Mouse (Mus musculus) ES-E14 (cell line): ENCODE measurements at regions not wholly inside any gene's neighbourhood (a gene's known extent, or its start where the extent isn't known, plus 50 kb on each side); places are given as distances from the start of the nearest gene placed in this dataset.

Experiments
- DNase-seq: peaks from one replicate; pipeline ENCODE4 v3.0.0-alpha.2; 2013; ENCODE audit warnings: low read depth, low spot score
- H3K27ac ChIP-seq: 2 replicates; pipeline ENCODE4 v1.5.1; 2012; ENCODE audit warnings: low read depth, mild to moderate bottlenecking, low read length, moderate library complexity, mixed read lengths; ENCODE audit not compliant: poor library complexity, insufficient read depth, severe bottlenecking
- H3K36me3 ChIP-seq: 2 replicates; pipeline ENCODE4 v1.6.1; 2012; ENCODE audit warnings: mild to moderate bottlenecking, low read length, moderate library complexity, mixed read lengths; ENCODE audit not compliant: control insufficient read depth, poor library complexity, insufficient read depth, severe bottlenecking
- H3K4me1 ChIP-seq, 2 experiments: fragments of 150-350 bp in 1 of 2; sonication (generic) in 1 of 2; 2 replicates each; pipeline ENCODE4 v1.6.1; 2012; ENCODE audit warnings: low read length in 2 of 2, mild to moderate bottlenecking in 1 of 2, mixed read lengths in 1 of 2; ENCODE audit not compliant: control insufficient read depth in 2 of 2, insufficient read depth in 2 of 2, poor library complexity in 1 of 2
- H3K4me3 ChIP-seq, 2 experiments: fragments of 150-350 bp in 1 of 2; sonication (generic) in 1 of 2; 2 replicates each; pipeline ENCODE4 v1.5.1; 2012; ENCODE audit warnings: low read length in 2 of 2, low read depth in 1 of 2, mild to moderate bottlenecking in 1 of 2, mixed read lengths in 1 of 2; ENCODE audit not compliant: insufficient read depth in 1 of 2, poor library complexity in 1 of 2, severe bottlenecking in 1 of 2
- H3K9ac ChIP-seq: 2 replicates; pipeline ENCODE4 v1.6.1; 2012; ENCODE audit warnings: low read depth, mild to moderate bottlenecking, low read length, mixed read lengths; ENCODE audit not compliant: poor library complexity, insufficient read depth, severe bottlenecking
- H3K9me3 ChIP-seq: fragments of 150-350 bp; sonication (generic); 2 replicates; pipeline ENCODE4 v1.6.1; 2012; ENCODE audit warnings: low read depth, mild to moderate bottlenecking, low read length; ENCODE audit not compliant: control insufficient read depth, insufficient read depth
- CHD2 ChIP-seq: IDR thresholded peaks from 2 replicates; pipeline ENCODE4 v1.6.1; 2014; ENCODE audit warnings: mild to moderate bottlenecking, low read depth, low read length, inconsistent platforms
- HCFC1 ChIP-seq: IDR thresholded peaks from 2 replicates; pipeline ENCODE4 v1.6.1; 2012; ENCODE audit warnings: low read length, inconsistent platforms, borderline replicate concordance; ENCODE audit not compliant: insufficient read depth
- MAFK ChIP-seq: IDR thresholded peaks from 2 replicates; pipeline ENCODE4 v1.6.1; 2014; ENCODE audit warnings: mild to moderate bottlenecking, low read depth, low read length, inconsistent platforms; ENCODE audit not compliant: insufficient read depth
- ZC3H11A ChIP-seq: IDR thresholded peaks from 2 replicates; pipeline ENCODE4 v1.6.1; 2012; ENCODE audit warnings: low read depth, mild to moderate bottlenecking, inconsistent platforms, low read length, borderline replicate concordance
- ZNF384 ChIP-seq: IDR thresholded peaks from 2 replicates; pipeline ENCODE4 v1.6.1; 2012; ENCODE audit warnings: low read depth, low read length, inconsistent platforms
- in situ Hi-C, 2 experiments: fragments of 600-800 bp; cut with MboI; formaldehyde crosslinking; loops; one replicate each; pipeline ENCODE4 v1.15.1; 2025; ENCODE audit warnings: low sequenced_read_pairs in 2 of 2, inconsistent platforms in 1 of 2; ENCODE audit not compliant: unreplicated experiment in 2 of 2

GRCm38 (mm10) chr1:152235212-152235792 lies 145.4 kb upstream of the 1700025G04Rik start:
- Histone ChIP-seq H3K9me3 (no peaks in the 10 kb centered on the region), H3K9ac (no peak overlapping the region), H3K4me1 (no peaks in the 10 kb centered on the region), H3K4me3 (no peak overlapping the region), H3K27ac (no peak overlapping the region), H3K36me3 (no peaks in the 10 kb centered on the region)
- TF ChIP-seq HCFC1 (no peak), ZNF384 (no peak), ZC3H11A (no peak), MAFK (no peak), CHD2 (no peak)
- no peak for DNase-seq
- in situ Hi-C loops = no loop called here

GRCm38 (mm10) chr1:152234716-152235115 lies 144.8 kb upstream of the 1700025G04Rik start:
- TF ChIP-seq MAFK (no peak), ZNF384 (no peak), CHD2 (no peak), HCFC1 (no peak), ZC3H11A (no peak)
- no peak for DNase-seq
- in situ Hi-C loops = no loop called here

GRCm38 (mm10) chr1:152231717-152232202 lies 141.8 kb upstream of the 1700025G04Rik start:
- H3K4me3 ChIP-seq = no peak overlapping the region
- no peak overlapping the region for H3K9ac ChIP-seq
- no peaks in the 10 kb centered on the region for H3K36me3 ChIP-seq
- H3K4me1 ChIP-seq = no peaks in the 10 kb centered on the region
- in situ Hi-C loops = no loop called here
- H3K9me3 ChIP-seq = no peaks in the 10 kb centered on the region
- no peak for DNase-seq
- no peak overlapping the region for H3K27ac ChIP-seq
- no peak for TF ChIP-seq HCFC1
- TF ChIP-seq ZC3H11A = no peak
- TF ChIP-seq ZNF384 = no peak
- no peak for TF ChIP-seq CHD2
- no peak for TF ChIP-seq MAFK

More at GRCm38 (mm10) chr1:152234716-152235115, 144.8 kb upstream of the 1700025G04Rik start:
- no peaks in the 10 kb centered on the region for H3K4me1 ChIP-seq
- H3K27ac ChIP-seq = no peak overlapping the region
- no peaks in the 10 kb centered on the region for H3K9me3 ChIP-seq
- no peak overlapping the region for H3K9ac ChIP-seq
- no peaks in the 10 kb centered on the region for H3K36me3 ChIP-seq
- H3K4me3 ChIP-seq = no peak overlapping the region

DNA sequence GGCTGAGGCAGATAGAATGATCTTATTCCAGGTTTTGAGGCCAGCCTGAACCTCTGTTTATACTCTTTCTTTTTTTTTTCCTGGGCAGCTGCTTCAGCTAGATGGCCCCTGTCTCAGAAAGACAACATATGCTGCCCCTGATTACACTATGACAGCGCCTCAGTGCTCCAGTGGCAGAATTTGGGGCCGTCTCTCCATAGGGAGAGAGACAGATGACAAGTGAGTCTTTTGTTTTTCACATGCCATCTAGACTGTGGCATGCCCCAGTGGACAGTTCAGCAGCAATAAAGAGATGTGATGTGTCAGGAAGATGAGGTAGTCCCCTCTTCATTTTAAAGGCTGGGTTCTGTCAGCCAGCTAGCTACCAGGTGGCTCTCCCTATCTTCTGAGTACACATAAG lies 139.8 kb upstream of the 1700025G04Rik start:
- no peak for DNase-seq
- no peaks in the 10 kb centered on the region for H3K9me3 ChIP-seq
- H3K36me3 ChIP-seq = no peaks in the 10 kb centered on the region
- no peak overlapping the region for H3K27ac ChIP-seq
- no peak for TF ChIP-seq HCFC1
- TF ChIP-seq ZC3H11A = no peak
- TF ChIP-seq MAFK = no peak
- TF ChIP-seq ZNF384 = no peak
- TF ChIP-seq CHD2 = no peak
- H3K4me1 ChIP-seq = no peaks in the 10 kb centered on the region
- in situ Hi-C loops = no loop called here
- no peak overlapping the region for H3K4me3 ChIP-seq
- H3K9ac ChIP-seq = no peak overlapping the region

DNA sequence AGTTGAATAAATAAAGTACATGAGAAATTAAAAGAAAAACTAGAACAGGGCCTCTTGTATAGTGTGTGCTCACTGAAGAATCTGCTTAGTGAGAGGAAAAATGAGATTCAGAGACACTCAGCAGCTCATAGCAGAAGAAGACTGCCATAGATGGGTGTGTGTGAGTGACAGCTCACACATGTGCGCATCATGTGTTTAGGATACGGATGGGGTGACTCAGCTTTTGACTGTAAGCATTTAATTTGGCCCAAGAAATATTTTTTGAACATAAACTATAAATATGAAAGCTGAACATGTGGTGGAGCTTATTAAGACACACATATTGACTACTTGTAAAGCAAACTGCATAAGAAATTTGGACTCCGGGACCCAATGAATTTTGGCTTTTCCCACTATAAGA lies 136.1 kb upstream of the 1700025G04Rik start:
- Histone ChIP-seq H3K36me3 (no peaks in the 10 kb centered on the region), H3K4me1 (no peaks in the 10 kb centered on the region), H3K27ac (no peak overlapping the region), H3K4me3 (no peak overlapping the region), H3K9me3 (no peaks in the 10 kb centered on the region), H3K9ac (no peak overlapping the region)
- in situ Hi-C loops = no loop called here
- TF ChIP-seq ZNF384 (no peak), HCFC1 (no peak), CHD2 (no peak), MAFK (no peak), ZC3H11A (no peak)
- DNase-seq = no peak
